Mouse (Mus musculus) C2C12 (cell line): ENCODE data around the gene Gsg1l. TPM values are rescaled to one million over a fixed set of nuclear protein-coding genes. Genes with fewer than 3 reads are reported as not detected.

Source experiments
- H3K27me3 ChIP-seq: one replicate; pipeline ENCODE4 v1.6.1; 2011; ENCODE audit not compliant: control insufficient read depth, insufficient read depth, insufficient read length
- H3K36me3 ChIP-seq: one replicate; pipeline ENCODE4 v1.6.1; 2011; ENCODE audit not compliant: control insufficient read depth, insufficient read depth
- H3K4me3 ChIP-seq: one replicate; pipeline ENCODE4 v1.5.1; 2011; ENCODE audit warnings: mild to moderate bottlenecking, control low read depth; ENCODE audit not compliant: poor library complexity, insufficient read depth, severe bottlenecking
- H3K79me2 ChIP-seq: one replicate; pipeline ENCODE4 v1.6.1; 2011; ENCODE audit not compliant: control insufficient read depth, insufficient read depth
- H3K79me3 ChIP-seq: one replicate; pipeline ENCODE4 v1.6.1; 2011; ENCODE audit warnings: low read depth, control low read depth
- H3ac ChIP-seq: one replicate; pipeline ENCODE3; 2011; ENCODE audit warnings: low read depth; ENCODE audit not compliant: control insufficient read depth, insufficient read length
- CEBPB ChIP-seq: IDR thresholded peaks from one replicate; pipeline ENCODE4 v1.6.1; 2011; ENCODE audit warnings: low read depth, mild to moderate bottlenecking, control low read depth, moderate library complexity
- CTCF ChIP-seq: IDR thresholded peaks from one replicate; pipeline ENCODE4 v1.5.1; 2011; ENCODE audit not compliant: control insufficient read depth, insufficient read depth, insufficient read length
- FOSL1 ChIP-seq: IDR thresholded peaks from one replicate; pipeline ENCODE4 v1.8.0; 2011; ENCODE audit warnings: mild to moderate bottlenecking, low read length; ENCODE audit not compliant: poor library complexity, insufficient read depth, severe bottlenecking
- MAX ChIP-seq: IDR thresholded peaks from one replicate; pipeline ENCODE4 v1.6.1; 2011; ENCODE audit warnings: mild to moderate bottlenecking, control low read depth
- MYOD1 ChIP-seq: IDR thresholded peaks from one replicate; pipeline ENCODE4 v1.6.1; 2011; ENCODE audit warnings: low read depth; ENCODE audit not compliant: control insufficient read depth, insufficient read length
- MYOG ChIP-seq: IDR thresholded peaks from one replicate; pipeline ENCODE4 v1.6.1; 2011; ENCODE audit not compliant: control insufficient read depth, insufficient read length; ENCODE audit errors: extremely low read depth
- USF1 ChIP-seq: IDR thresholded peaks from one replicate; pipeline ENCODE4 v1.6.1; 2011; ENCODE audit warnings: low read depth, mild to moderate bottlenecking, control low read depth, moderate library complexity
- polyA plus RNA-seq: library from polyadenylated mRNA; unstranded; fragments of >200 nt; fragmentation: generic; extraction: Trizol; gene quantifications from one replicate; pipeline ENCODE4 v1.2.1, GENCODE M21; 2012; ENCODE audit warnings: missing spikeins

Gsg1l gene
- polyA plus RNA-seq, 1 experiment: not detected

- H3K36me3 ChIP-seq: no peaks in the 10 kb centered on the region
- no peak overlapping the region for H3K4me3 ChIP-seq
- no peaks in the 10 kb centered on the region for H3K79me2 ChIP-seq
- TF ChIP-seq USF1: no peak
- TF ChIP-seq MYOD1: no peak
- TF ChIP-seq CEBPB: no peak
- no peak for TF ChIP-seq CTCF
- TF ChIP-seq MAX: no peak
- no peak for TF ChIP-seq FOSL1
- no peak for TF ChIP-seq MYOG
- no peak overlapping the region for H3ac ChIP-seq
- H3K79me3 ChIP-seq: no peaks in the 10 kb centered on the region
- no peaks in the 10 kb centered on the region for H3K27me3 ChIP-seq
Measured at GRCm38 (mm10) chr7:125859564-125859963, 222.6 kb downstream of the Gsg1l start.

GRCm38 (mm10) chr7:125847528-125847866 lies 234.7 kb downstream of the Gsg1l start:
- Histone ChIP-seq H3K36me3 (no peaks in the 10 kb centered on the region), H3K79me3 (no peaks in the 10 kb centered on the region), H3K4me3 (no peak overlapping the region), H3K27me3 (no peaks in the 10 kb centered on the region), H3K79me2 (no peaks in the 10 kb centered on the region), H3ac (no peak overlapping the region)
- TF ChIP-seq MAX: no peak
- TF ChIP-seq MYOG: no peak
- TF ChIP-seq CTCF: no peak

- Histone ChIP-seq H3ac (no peak overlapping the region), H3K79me2 (no peaks in the 10 kb centered on the region), H3K27me3 (no peaks in the 10 kb centered on the region), H3K4me3 (no peak overlapping the region), H3K36me3 (no peaks in the 10 kb centered on the region), H3K79me3 (no peaks in the 10 kb centered on the region)
- TF ChIP-seq MYOG (no peak), MAX (no peak), USF1 (no peak), MYOD1 (no peak), CEBPB (no peak), CTCF (no peak), FOSL1 (no peak)
Measured at GRCm38 (mm10) chr7:125846866-125847527, 235.2 kb downstream of the Gsg1l start.

- no peak overlapping the region for H3ac ChIP-seq
- TF ChIP-seq MAX: no peak
- TF ChIP-seq MYOG: no peak
- TF ChIP-seq CEBPB: no peak
- TF ChIP-seq MYOD1: no peak
- TF ChIP-seq CTCF: no peak
- TF ChIP-seq FOSL1: no peak
- no peak for TF ChIP-seq USF1
- H3K4me3 ChIP-seq: no peak overlapping the region
- H3K79me3 ChIP-seq: no peaks in the 10 kb centered on the region
- no peaks in the 10 kb centered on the region for H3K27me3 ChIP-seq
- H3K36me3 ChIP-seq: no peaks in the 10 kb centered on the region
- no peaks in the 10 kb centered on the region for H3K79me2 ChIP-seq
Measured at GRCm38 (mm10) chr7:125845611-125846010, 236.6 kb downstream of the Gsg1l start.

GRCm38 (mm10) chr7:125838078-125838742 lies 244.0 kb downstream of the Gsg1l start:
- H3K4me3 ChIP-seq: no peak overlapping the region
- no peaks in the 10 kb centered on the region for H3K36me3 ChIP-seq
- no peak overlapping the region for H3ac ChIP-seq
- H3K27me3 ChIP-seq: no peaks in the 10 kb centered on the region
- no peaks in the 10 kb centered on the region for H3K79me3 ChIP-seq
- H3K79me2 ChIP-seq: no peaks in the 10 kb centered on the region
- TF ChIP-seq MYOG (no peak), FOSL1 (no peak), USF1 (no peak), MYOD1 (no peak), CEBPB (no peak), MAX (no peak), CTCF (no peak)

GRCm38 (mm10) chr7:125833471-125833870 lies 248.7 kb downstream of the Gsg1l start:
- Histone ChIP-seq H3K79me3 (no peaks in the 10 kb centered on the region), H3K79me2 (no peaks in the 10 kb centered on the region), H3K36me3 (no peaks in the 10 kb centered on the region), H3K4me3 (no peak overlapping the region), H3K27me3 (no peaks in the 10 kb centered on the region), H3ac (no peak overlapping the region)
- TF ChIP-seq MYOD1 (no peak), MYOG (no peak), CEBPB (no peak), USF1 (no peak), MAX (no peak), CTCF (no peak), FOSL1 (no peak)
